Mouse (Mus musculus) midbrain, embryonic 14.5 days (tissue): ENCODE data around the gene Dpp6. TPM values are rescaled to one million over a fixed set of nuclear protein-coding genes. Genes with fewer than 3 reads are reported as not detected.

Experiments
- ATAC-seq: fragments of 200-750 bp; cut with Nextera tagmentation; 2 replicates; pipeline ENCODE4 v1.8.0; 2017; ENCODE audit warnings: moderate number of reproducible peaks, moderate library complexity; ENCODE audit not compliant: low FRiP score, low TSS enrichment
- DNase-seq: peaks from one replicate; pipeline ENCODE4 v3.0.0-alpha.2; 2015
- H3K27ac ChIP-seq: fragments of 300-500 bp; sonication (generic); replicated peaks from 2 replicates; pipeline ENCODE4 v1.5.1; 2014; ENCODE audit warnings: mild to moderate bottlenecking, low read depth, low read length, moderate library complexity
- H3K27me3 ChIP-seq: fragments of 300-500 bp; sonication (generic); 2 replicates; pipeline ENCODE4 v1.6.1; 2014; ENCODE audit warnings: low read length, control low read depth, mixed read lengths; ENCODE audit not compliant: control insufficient read depth, insufficient read depth
- H3K36me3 ChIP-seq: fragments of 300-500 bp; sonication (generic); 2 replicates; pipeline ENCODE4 v1.6.1; 2014; ENCODE audit warnings: low read length, control low read depth; ENCODE audit not compliant: control insufficient read depth, insufficient read depth
- H3K4me1 ChIP-seq: fragments of 300-500 bp; sonication (generic); 2 replicates; pipeline ENCODE4 v1.6.1; 2014; ENCODE audit warnings: mild to moderate bottlenecking, antibody characterized with exemption, low read length, control low read depth; ENCODE audit not compliant: control insufficient read depth, insufficient read depth
- H3K4me2 ChIP-seq: fragments of 300-500 bp; sonication (generic); 2 replicates; pipeline ENCODE4 v1.6.1; 2014; ENCODE audit warnings: mild to moderate bottlenecking, low read length, moderate library complexity
- H3K4me3 ChIP-seq: fragments of 300-500 bp; sonication (generic); replicated peaks from 2 replicates; pipeline ENCODE4 v1.5.1; 2014; ENCODE audit warnings: low read depth, low read length
- H3K9ac ChIP-seq: fragments of 300-500 bp; sonication (generic); replicated peaks from 2 replicates; pipeline ENCODE4 v1.6.1; 2014; ENCODE audit warnings: mild to moderate bottlenecking, low read length, moderate library complexity
- H3K9me3 ChIP-seq: fragments of 300-500 bp; sonication (generic); 2 replicates; pipeline ENCODE4 v1.6.1; 2016; ENCODE audit warnings: low read length, control low read depth, mixed read lengths; ENCODE audit not compliant: control insufficient read depth
- WGBS: fragments of 180-500 bp; shearing (Covaris S2); extraction: QIAGEN DNeasy Blood & Tissue Kit; methylation state at CpG from one replicate; pipeline ENCODE4 v1.1.7; 2014; 5-methylcytosine and 5-hydroxymethylcytosine counted together
- polyA plus RNA-seq: library from polyadenylated mRNA; unstranded; fragments of >200 nt; fragmentation: Nextera tagmentation; extraction: Ambion mirVana; gene quantifications from 2 replicates; pipeline ENCODE4 v1.2.1, GENCODE M21; 2014

The Dpp6 gene
- polyA plus RNA-seq, 1 experiment from 2014 or later, result 72.6 TPM

GRCm38 (mm10) chr5:27249951-27250350, 432.9 kb downstream of the Dpp6 start:
- DNase-seq (no peak), ATAC-seq (no peak)
- no peaks in the 10 kb centered on the region for H3K36me3 ChIP-seq
- no peak overlapping the region for H3K4me3 ChIP-seq
- no peaks in the 10 kb centered on the region for H3K4me1 ChIP-seq
- H3K9me3 ChIP-seq, result no peaks in the 10 kb centered on the region
- no peak overlapping the region for H3K9ac ChIP-seq
- no peak overlapping the region for H3K27ac ChIP-seq
- no peak overlapping the region for H3K4me2 ChIP-seq
- WGBS, result 59% methylated on average over 4 of the region's 4 CpGs
- H3K27me3 ChIP-seq, result no peaks in the 10 kb centered on the region

GRCm38 (mm10) chr5:27250906-27251305, 433.9 kb downstream of the Dpp6 start:
- Histone ChIP-seq H3K36me3 (no peaks in the 10 kb centered on the region), H3K4me1 (no peaks in the 10 kb centered on the region), H3K9me3 (no peaks in the 10 kb centered on the region), H3K27ac (no peak overlapping the region), H3K9ac (no peak overlapping the region), H3K27me3 (no peaks in the 10 kb centered on the region), H3K4me3 (no peak overlapping the region), H3K4me2 (no peak overlapping the region)
- WGBS, result 93% methylated on average over 3 of the region's 3 CpGs
- DNase-seq, result no peak
- no peak for ATAC-seq

- no peaks in the 10 kb centered on the region for H3K4me1 ChIP-seq
- no peaks in the 10 kb centered on the region for H3K36me3 ChIP-seq
- no peak overlapping the region for H3K27ac ChIP-seq
- no peak overlapping the region for H3K9ac ChIP-seq
- H3K9me3 ChIP-seq, result no peaks in the 10 kb centered on the region
- ATAC-seq, result no peak
- H3K4me3 ChIP-seq, result no peak overlapping the region
- no peaks in the 10 kb centered on the region for H3K27me3 ChIP-seq
- no peak for DNase-seq
- no peak overlapping the region for H3K4me2 ChIP-seq
Observed at GRCm38 (mm10) chr5:27251361-27251760, 434.4 kb downstream of the Dpp6 start.

GRCm38 (mm10) chr5:27255247-27255646, 438.2 kb downstream of the Dpp6 start:
- Histone ChIP-seq H3K36me3 (no peaks in the 10 kb centered on the region), H3K4me1 (no peaks in the 10 kb centered on the region), H3K9me3 (no peaks in the 10 kb centered on the region), H3K4me2 (no peak overlapping the region), H3K4me3 (no peak overlapping the region), H3K27me3 (no peaks in the 10 kb centered on the region), H3K9ac (no peak overlapping the region), H3K27ac (no peak overlapping the region)
- WGBS, result 87% methylated on average over 2 of the region's 2 CpGs
- DNase-seq, result no peak
- no peak for ATAC-seq

- Histone ChIP-seq H3K9me3 (no peaks in the 10 kb centered on the region), H3K4me3 (no peak overlapping the region), H3K36me3 (no peaks in the 10 kb centered on the region), H3K4me1 (peaks cover 18% of the 10 kb centered on the region), H3K4me2 (no peak overlapping the region), H3K27me3 (no peaks in the 10 kb centered on the region), H3K9ac (no peak overlapping the region), H3K27ac (no peak overlapping the region)
- whole genome bisulfite sequencing, result 84% methylated on average over 3 of the region's 3 CpGs
- DNase-seq, result no peak
- no peak for ATAC-seq
Observed at GRCm38 (mm10) chr5:27258636-27259035, 441.6 kb downstream of the Dpp6 start.

GRCm38 (mm10) chr5:27261746-27262727, 445.0 kb downstream of the Dpp6 start:
- ATAC-seq, result peak; percentile 93
- Histone ChIP-seq H3K27me3 (no peaks in the 10 kb centered on the region), H3K4me1 (peaks cover 36% of the 10 kb centered on the region), H3K4me3 (peak overlapping the region; percentile 47), H3K4me2 (peak overlapping the region; percentile 75), H3K9me3 (no peaks in the 10 kb centered on the region), H3K36me3 (no peaks in the 10 kb centered on the region), H3K9ac (peak overlapping the region; percentile 70), H3K27ac (peak overlapping the region; percentile 89)
- WGBS, result 3% methylated on average over 27 of the region's 27 CpGs
- DNase-seq, result peak; percentile 87

GRCm38 (mm10) chr5:27262751-27263150, 445.7 kb downstream of the Dpp6 start:
- 0 out of 2 replicates have a peak, but pooled peaks have one; percentile 10 for ATAC-seq

GRCm38 (mm10) chr5:27265281-27265680, 448.3 kb downstream of the Dpp6 start:
- DNase-seq, result no peak
- no peak overlapping the region for H3K4me3 ChIP-seq

More at GRCm38 (mm10) chr5:27262751-27263150, 445.7 kb downstream of the Dpp6 start:
- Histone ChIP-seq H3K27ac (peak overlapping the region; percentile 89), H3K9ac (peak overlapping the region; percentile 70), H3K4me2 (peak overlapping the region; percentile 75), H3K36me3 (no peaks in the 10 kb centered on the region), H3K9me3 (no peaks in the 10 kb centered on the region), H3K4me1 (peaks cover 36% of the 10 kb centered on the region), H3K27me3 (no peaks in the 10 kb centered on the region), H3K4me3 (peak overlapping the region; percentile 47)
- peak; percentile 36 for DNase-seq
- WGBS, result 31% methylated on average over 1 of the region's 1 CpGs

GRCm38 (mm10) chr5:27271336-27271735, 454.3 kb downstream of the Dpp6 start:
- H3K36me3 ChIP-seq, result no peaks in the 10 kb centered on the region
- WGBS, result 84% methylated on average over 4 of the region's 4 CpGs
- DNase-seq, result no peak
- no peak overlapping the region for H3K27ac ChIP-seq
- no peaks in the 10 kb centered on the region for H3K4me1 ChIP-seq
- H3K4me3 ChIP-seq, result no peak overlapping the region
- no peaks in the 10 kb centered on the region for H3K27me3 ChIP-seq
- no peak overlapping the region for H3K4me2 ChIP-seq
- ATAC-seq, result no peak
- H3K9me3 ChIP-seq, result no peaks in the 10 kb centered on the region
- H3K9ac ChIP-seq, result no peak overlapping the region

More at GRCm38 (mm10) chr5:27265281-27265680, 448.3 kb downstream of the Dpp6 start:
- H3K9ac ChIP-seq, result no peak overlapping the region
- ATAC-seq, result no peak
- 87% methylated on average over 3 of the region's 3 CpGs for WGBS
- H3K27ac ChIP-seq, result no peak overlapping the region
- peaks cover 36% of the 10 kb centered on the region for H3K4me1 ChIP-seq
- no peaks in the 10 kb centered on the region for H3K27me3 ChIP-seq
- no peaks in the 10 kb centered on the region for H3K36me3 ChIP-seq
- H3K4me2 ChIP-seq, result peak overlapping the region; percentile 75
- H3K9me3 ChIP-seq, result no peaks in the 10 kb centered on the region
